Mouse (Mus musculus): ENCODE measurements around the gene Aoc2.

DNA sequence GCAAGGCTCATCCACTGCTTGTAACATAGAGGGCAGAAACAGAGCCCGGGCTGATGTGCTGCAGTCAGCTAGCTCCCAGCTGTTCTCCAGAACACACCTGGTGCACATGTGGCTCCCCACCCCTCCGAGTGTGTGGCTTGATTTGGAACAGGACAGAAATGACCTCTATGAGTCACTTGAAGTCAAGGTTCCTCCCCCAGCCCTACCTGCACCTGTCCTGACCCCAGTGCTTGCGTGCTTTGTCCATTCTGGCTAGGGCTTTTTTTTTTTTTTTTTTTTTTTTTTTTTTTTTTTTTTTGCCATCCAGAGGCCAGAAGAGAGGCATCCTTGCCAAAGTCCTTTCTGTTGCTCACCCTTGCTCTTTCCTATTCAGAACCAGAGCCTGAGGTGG, 26.9 kb downstream of the Aoc2 start:
- TF ChIP-seq CHD2 (IDR thresholded peaks at IDR 0.05; ENCODE audit: low read length) (no peak), POLR2A (IDR thresholded peaks at IDR 0.05; ENCODE audit: low read depth, low read length) (no peak), TBP (conservative IDR thresholded peaks at IDR 0.05; ENCODE audit: low read depth, low read length) (no peak)
